Mouse (Mus musculus) hindlimb bud, embryonic 11.5 days (tissue): ENCODE results near the gene Upp1.
"Not testable (repeated sequence)": the region's sequence is repeated elsewhere in the genome, so short reads cannot be mapped to it uniquely, and the experiment has no call there.

Experiments
- DNase-seq: peaks from one replicate; pipeline ENCODE4 v3.0.0-alpha.2; 2012; ENCODE audit warnings: low read depth, low spot score; ENCODE audit errors: extremely low spot score

Gene Upp1

DNA sequence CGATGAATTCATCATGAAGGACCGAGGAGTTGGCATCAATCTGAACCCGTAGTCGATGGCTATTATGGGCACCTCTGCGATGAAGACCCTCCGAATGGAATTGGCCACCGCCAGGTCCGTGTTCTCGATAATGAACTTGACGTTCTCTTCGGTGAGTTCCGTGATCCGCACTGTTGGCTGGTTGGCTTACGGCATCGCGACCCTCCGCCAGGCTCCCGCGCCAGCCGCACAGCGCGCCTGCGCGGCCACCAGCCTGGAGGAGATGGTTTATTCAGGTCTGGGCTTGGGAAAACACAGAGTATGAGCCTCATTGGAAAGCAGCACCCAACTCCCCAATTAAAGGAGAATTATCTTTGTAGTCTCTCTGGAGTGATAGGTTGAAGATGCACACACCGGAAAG is 32.5 kb downstream of the Upp1 start:
- not testable (repeated sequence) for DNase-seq

DNA sequence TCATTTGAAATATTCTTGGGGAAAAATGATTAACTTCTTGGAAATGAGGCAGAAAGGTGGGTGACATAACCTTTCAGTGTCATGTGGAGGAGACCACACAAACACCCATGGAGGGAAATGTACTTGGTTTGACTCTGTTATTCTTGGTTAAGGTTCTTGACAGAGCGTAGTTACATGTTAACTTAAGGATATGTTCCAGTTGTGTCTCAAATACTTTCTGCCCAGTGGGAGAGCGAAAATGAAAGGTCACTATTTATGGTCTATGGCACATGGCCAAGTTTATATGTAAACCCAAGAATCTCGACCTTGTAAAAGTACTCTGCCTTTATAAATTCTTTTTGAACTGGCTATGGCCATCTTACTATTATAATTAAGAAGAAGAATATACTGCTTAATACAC is 42.0 kb downstream of the Upp1 start:
- DNase-seq: no peak

DNA sequence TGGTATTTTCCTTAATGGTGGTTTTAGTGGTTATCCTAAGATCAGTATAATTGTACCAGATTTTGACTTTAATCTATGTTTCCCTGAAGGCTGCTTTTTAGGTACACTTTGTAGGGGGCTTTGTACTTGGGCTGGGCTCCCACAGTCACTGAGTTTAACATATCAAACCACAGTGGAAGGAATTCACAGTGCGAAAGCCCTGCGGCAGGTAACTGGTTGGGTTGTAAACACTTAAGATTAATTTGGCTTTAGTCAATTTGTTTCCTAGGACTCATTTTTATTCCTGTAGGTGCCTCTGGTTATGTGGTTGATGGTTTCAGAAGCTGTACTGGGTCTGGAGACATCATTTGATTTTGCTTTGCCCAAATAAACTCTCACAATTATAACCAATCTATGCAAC is 49.4 kb downstream of the Upp1 start:
- no peak for DNase-seq

DNA sequence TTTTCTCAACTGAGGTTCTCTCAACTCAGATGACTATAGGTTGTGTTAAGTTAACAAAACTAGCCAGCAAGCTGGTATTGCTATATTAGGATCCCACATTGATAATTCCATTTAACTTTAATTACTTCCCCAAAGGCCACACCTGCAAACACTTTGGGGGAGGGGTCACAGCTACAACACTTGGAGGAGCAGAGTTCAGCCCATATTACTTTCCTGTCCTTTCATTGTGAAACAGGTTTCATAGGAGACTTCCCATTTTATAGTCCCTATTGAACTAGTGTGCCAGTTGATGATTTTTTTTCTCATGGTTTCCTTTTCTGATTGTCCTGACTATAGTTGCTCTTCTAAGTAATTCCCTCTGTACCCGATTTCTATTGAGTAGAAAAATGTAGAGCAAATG is 63.6 kb downstream of the Upp1 start:
- DNase-seq: no peak
